9 mouse cellular contexts compared by ENCODE assay signal in genomic region chr17:56259301-56260037, GRCm38 (mm10). TPM values are rescaled to one million over a fixed set of nuclear protein-coding genes. Genes with fewer than 3 reads are reported as not detected.
DNase-seq lines count a peak whose midpoint lies in the region; ATAC-seq and TF ChIP-seq lines count a peak whose summit lies in the region.
"Had no signal": no experiment of that assay in that cellular context is flagged by ENCODE, and none has a peak within 500 bp of the region (broad histone marks: within the 10 kb centered on the region; RNA-seq: fewer than 3 reads in every experiment).

No protein-coding gene starts in this region.

- WGBS in intestine, embryonic 15.5 days = 93% methylated on average over 10 of the region's 10 CpGs
- WGBS in intestine, postnatal 0 days = 89% methylated on average over 10 of the region's 10 CpGs
- WGBS in liver, embryonic 12.5 days (ENCODE audit: insufficient replicate concordance) = 81% methylated on average over 10 of the region's 10 CpGs

- H3K27me3 ChIP-seq in intestine, embryonic 15.5 days (replicated peaks) = no peaks in the 10 kb centered on the region
- H3K27me3 ChIP-seq in intestine, postnatal 0 days (replicated peaks; ENCODE audit: control insufficient read depth, insufficient read depth, low read length) = no peaks in the 10 kb centered on the region
- no peaks in the 10 kb centered on the region for H3K27me3 ChIP-seq in E14TG2a.4 (ENCODE audit: insufficient read depth, low read length)
- no peaks in the 10 kb centered on the region for H3K27me3 ChIP-seq in liver, embryonic 12.5 days (replicated peaks)

- TF ChIP-seq POLR2A in cortical plate, adult 2 months (IDR thresholded peaks at IDR 0.05; ENCODE audit: extremely low read depth, insufficient read depth, low read length) = no peak

- ATAC-seq in intestine, embryonic 15.5 days = no peak
- ATAC-seq in intestine, postnatal 0 days = no peak
- ATAC-seq in liver, embryonic 12.5 days = no peak

- H3K4me1 ChIP-seq in intestine, embryonic 15.5 days (replicated peaks) = peaks cover 39% of the 10 kb centered on the region
- no peaks in the 10 kb centered on the region for H3K4me1 ChIP-seq in intestine, postnatal 0 days (replicated peaks; ENCODE audit: control insufficient read depth, insufficient read depth, low read length)
- peaks cover 77% of the 10 kb centered on the region for H3K4me1 ChIP-seq in E14TG2a.4 (replicated peaks; ENCODE audit: low read depth, low read length)
- H3K4me1 ChIP-seq in cortical plate, adult 2 months (ENCODE audit: control insufficient read depth, insufficient read depth, low read length) = peaks cover 15% of the 10 kb centered on the region
- H3K4me1 ChIP-seq in liver, embryonic 12.5 days = peaks cover 59% of the 10 kb centered on the region

- H3K36me3 ChIP-seq in intestine, embryonic 15.5 days = peaks cover 22% of the 10 kb centered on the region
- H3K36me3 ChIP-seq in intestine, postnatal 0 days (ENCODE audit: control insufficient read depth, insufficient read depth) = peaks cover 35% of the 10 kb centered on the region
- peaks cover 60% of the 10 kb centered on the region for H3K36me3 ChIP-seq in E14TG2a.4 (ENCODE audit: insufficient read depth, low read length)
- peaks cover 58% of the 10 kb centered on the region for H3K36me3 ChIP-seq in liver, embryonic 12.5 days

- DNase-seq in layer of hippocampus, postnatal 14 days (ENCODE audit: low spot score in 2 of 2) = no peak
- no peak for DNase-seq in thymus, postnatal 25 days
- DNase-seq: gastrocnemius, postnatal 10 days had no signal

- H3K4me3 ChIP-seq in intestine, embryonic 15.5 days (replicated peaks) = no peak overlapping the region
- no peak overlapping the region for H3K4me3 ChIP-seq in intestine, postnatal 0 days (ENCODE audit: low read depth, low read length)
- peak overlapping the region; percentile 92 for H3K4me3 ChIP-seq in E14TG2a.4 (replicated peaks; ENCODE audit: low read length)
- peak overlapping the region; percentile 7; the same call in 1 of the 2 replicates for H3K4me3 ChIP-seq in cortical plate, adult 2 months (ENCODE audit: insufficient read depth, low read length)
- peak overlapping the region; percentile 85; the same call in 1 of the 2 replicates for H3K4me3 ChIP-seq in liver, embryonic 12.5 days

- H3K9ac ChIP-seq in intestine, embryonic 15.5 days = peak overlapping the region; percentile 11; the same call in 1 of the 2 replicates
- H3K9ac ChIP-seq in intestine, postnatal 0 days (ENCODE audit: low read depth, low read length) = no peak overlapping the region
- H3K9ac ChIP-seq in liver, embryonic 12.5 days = peak overlapping the region; percentile 37; the same call in 1 of the 2 replicates

- H3K27ac ChIP-seq in intestine, embryonic 15.5 days = no peak overlapping the region
- no peak overlapping the region for H3K27ac ChIP-seq in intestine, postnatal 0 days (ENCODE audit: low read depth, low read length)
- no peak overlapping the region for H3K27ac ChIP-seq in cortical plate, adult 2 months (ENCODE audit: insufficient read depth, low read length)
- H3K27ac ChIP-seq in liver, embryonic 12.5 days = no peak overlapping the region

- H3K4me2 ChIP-seq in intestine, embryonic 15.5 days (replicated peaks) = peak overlapping the region; percentile 96
- H3K4me2 ChIP-seq in intestine, postnatal 0 days (replicated peaks; ENCODE audit: low read depth) = no peak overlapping the region
- H3K4me2 ChIP-seq in liver, embryonic 12.5 days = peak overlapping the region; percentile 99

- no peak for TF ChIP-seq CTCF in intestine, postnatal 0 days (IDR thresholded peaks at IDR 0.05; ENCODE audit: low read depth)
- no peak for TF ChIP-seq CTCF in E14TG2a.4 (conservative IDR thresholded peaks at IDR 0.05; ENCODE audit: low read length)
- TF ChIP-seq CTCF in cortical plate, adult 2 months (IDR thresholded peaks at IDR 0.05; ENCODE audit: extremely low read depth, insufficient read depth, low read length) = no peak

- H3K9me3 ChIP-seq in intestine, embryonic 15.5 days = no peaks in the 10 kb centered on the region
- H3K9me3 ChIP-seq in intestine, postnatal 0 days (ENCODE audit: control insufficient read depth) = no peaks in the 10 kb centered on the region
- no peaks in the 10 kb centered on the region for H3K9me3 ChIP-seq in E14TG2a.4 (ENCODE audit: low read length)
- H3K9me3 ChIP-seq in liver, embryonic 12.5 days (replicated peaks) = no peaks in the 10 kb centered on the region

RNA-seq across cellular contexts. Expression of gene Fem1a, which starts 2.9 kb away (rescaled TPM):
- 12.5 and 12.8 TPM in 2 replicates for polyA plus RNA-seq in intestine, embryonic 15.5 days (2015; fragmentation: Nextera tagmentation; extraction: Ambion mirVana)
- 7.0 and 8.0 TPM in 2 replicates for polyA plus RNA-seq in intestine, postnatal 0 days (2015; fragmentation: Nextera tagmentation; extraction: Ambion mirVana)
- 23.3 and 24.1 TPM in 2 replicates for polyA plus RNA-seq in cortical plate, adult 2 months (2012; rRNA removed)
- polyA plus RNA-seq in liver, embryonic 12.5 days (2016; fragmentation: Nextera tagmentation; extraction: Ambion mirVana) = 10.2 and 10.7 TPM in 2 replicates
- 10 to 100 TPM; 41.6 to 44.7 TPM for total RNA-seq in layer of hippocampus, postnatal 14 days (2021)

RNA-seq across cellular contexts. Expression of gene Ticam1, which starts 17.1 kb away (rescaled TPM):
- 11.3 and 13.3 TPM in 2 replicates for polyA plus RNA-seq in intestine, embryonic 15.5 days (2015; fragmentation: Nextera tagmentation; extraction: Ambion mirVana)
- polyA plus RNA-seq in intestine, postnatal 0 days (2015; fragmentation: Nextera tagmentation; extraction: Ambion mirVana) = 15.8 and 16.0 TPM in 2 replicates
- 4.2 and 4.8 TPM in 2 replicates for polyA plus RNA-seq in cortical plate, adult 2 months (2012; rRNA removed)
- 3.8 and 4.1 TPM in 2 replicates for polyA plus RNA-seq in liver, embryonic 12.5 days (2016; fragmentation: Nextera tagmentation; extraction: Ambion mirVana)
- 1 to 10 TPM; 6.2 to 7.4 TPM for total RNA-seq in layer of hippocampus, postnatal 14 days (2021)

RNA-seq across cellular contexts. Expression of gene Plin3, which starts 33.2 kb away (rescaled TPM):
- 153 and 195 TPM in 2 replicates for polyA plus RNA-seq in intestine, embryonic 15.5 days (2015; fragmentation: Nextera tagmentation; extraction: Ambion mirVana)
- polyA plus RNA-seq in intestine, postnatal 0 days (2015; fragmentation: Nextera tagmentation; extraction: Ambion mirVana) = 521 and 545 TPM in 2 replicates
- 8.4 and 10.1 TPM in 2 replicates for polyA plus RNA-seq in cortical plate, adult 2 months (2012; rRNA removed)
- 28.3 and 30.2 TPM in 2 replicates for polyA plus RNA-seq in liver, embryonic 12.5 days (2016; fragmentation: Nextera tagmentation; extraction: Ambion mirVana)
- total RNA-seq in layer of hippocampus, postnatal 14 days (2021) = 1 to 10 TPM; 5.1 to 9.1 TPM

RNA-seq across cellular contexts. Expression of gene Arrdc5, which starts 40.6 kb away (rescaled TPM):
- not detected in 2 replicates for polyA plus RNA-seq in intestine, embryonic 15.5 days (2015; fragmentation: Nextera tagmentation; extraction: Ambion mirVana)
- polyA plus RNA-seq in intestine, postnatal 0 days (2015; fragmentation: Nextera tagmentation; extraction: Ambion mirVana) = not detected in 2 replicates
- not detected in 2 replicates for polyA plus RNA-seq in cortical plate, adult 2 months (2012; rRNA removed)
- polyA plus RNA-seq in liver, embryonic 12.5 days (2016; fragmentation: Nextera tagmentation; extraction: Ambion mirVana) = not detected in 2 replicates
- not detected for total RNA-seq in layer of hippocampus, postnatal 14 days (2021)
- total RNA-seq: gastrocnemius, postnatal 10 days; left cerebral cortex, adult 18-20 months had no signal

RNA-seq across cellular contexts. Expression of gene Dpp9, which starts 40.8 kb away (rescaled TPM):
- 32.8 and 35.0 TPM in 2 replicates for polyA plus RNA-seq in intestine, embryonic 15.5 days (2015; fragmentation: Nextera tagmentation; extraction: Ambion mirVana)
- 10.6 and 12.0 TPM in 2 replicates for polyA plus RNA-seq in intestine, postnatal 0 days (2015; fragmentation: Nextera tagmentation; extraction: Ambion mirVana)
- polyA plus RNA-seq in cortical plate, adult 2 months (2012; rRNA removed) = 51.2 and 52.0 TPM in 2 replicates
- 27.1 and 28.5 TPM in 2 replicates for polyA plus RNA-seq in liver, embryonic 12.5 days (2016; fragmentation: Nextera tagmentation; extraction: Ambion mirVana)
- total RNA-seq in layer of hippocampus, postnatal 14 days (2021) = 10 to 100 TPM; 49.4 to 52.4 TPM

Comparison
In these comparisons a context has a peak if more than half of its experiments do, and no peak if none do; other contexts are left out.
1. H3K4me3 ChIP-seq: peak in E14TG2a.4 (single experiment), cortical plate, adult 2 months (single experiment) and liver, embryonic 12.5 days (single experiment); none in intestine, embryonic 15.5 days (single experiment) and intestine, postnatal 0 days (single experiment).